Mouse (Mus musculus): Measurements from ENCODE around the gene Otop1. TPM values are rescaled to one million over a fixed set of nuclear protein-coding genes. Genes with fewer than 3 reads are reported as not detected.
A peak's percentile ranks its signal among the peaks of the same experiment; 100 is the strongest.

The Otop1 gene
- total RNA-seq, 4 experiments from 2014 or later = 0.12 to 0.28 (median 0.18) TPM

- DNase-seq (ENCODE audit: low spot score) = no peak
Observed at GRCm38 (mm10) chr5:38301761-38302411, 26.1 kb downstream of the Otop1 start.

- DNase-seq (ENCODE audit: low spot score) = no peak
Observed at GRCm38 (mm10) chr5:38302651-38303050, 26.9 kb downstream of the Otop1 start.

GRCm38 (mm10) chr5:38305241-38305640, 29.5 kb downstream of the Otop1 start:
- DNase-seq (ENCODE audit: low spot score) = no peak

- DNase-seq (ENCODE audit: low spot score) = peak; percentile 83
Observed at GRCm38 (mm10) chr5:38307255-38308101, 31.7 kb downstream of the Otop1 start.

- DNase-seq (ENCODE audit: low spot score) = peak; percentile 50
Observed at GRCm38 (mm10) chr5:38308873-38309272, 33.1 kb downstream of the Otop1 start.

GRCm38 (mm10) chr5:38309795-38310194, 34.0 kb downstream of the Otop1 start:
- DNase-seq (ENCODE audit: low spot score) = no peak

GRCm38 (mm10) chr5:38318966-38319786, 43.4 kb downstream of the Otop1 start, which contains the start of gene Drd5:
Gene Drd5, plus strand, starts transcription at chr5:38319367.
- DNase-seq (ENCODE audit: low spot score) = no peak

GRCm38 (mm10) chr5:38333381-38333780, 57.6 kb downstream of the Otop1 start:
- DNase-seq (ENCODE audit: low spot score) = no peak

GRCm38 (mm10) chr5:38334582-38334981, 58.8 kb downstream of the Otop1 start:
- no peak for DNase-seq (ENCODE audit: low spot score)

- no peak for DNase-seq (ENCODE audit: low spot score)
Observed at GRCm38 (mm10) chr5:38343101-38343500, 67.3 kb downstream of the Otop1 start.

GRCm38 (mm10) chr5:38346646-38347432, 71.1 kb downstream of the Otop1 start:
- DNase-seq (ENCODE audit: low spot score) = no peak

- no peak for DNase-seq (ENCODE audit: low spot score)
Observed at GRCm38 (mm10) chr5:38350351-38350929, 74.7 kb downstream of the Otop1 start.

Other genes starting within 250 kb of the Otop1 start
- 10 to 100 TPM; 14.1 to 17.5 (median 14.4) TPM for gene Stx18, start 237.2 kb upstream of the Otop1 start, total RNA-seq (2022)
- gene Nsg1, start 116.1 kb upstream of the Otop1 start, total RNA-seq (2022) = 1 to 10 TPM; 7.0 to 9.4 (median 8.0) TPM
- gene Zbtb49, start 55.5 kb upstream of the Otop1 start, total RNA-seq (2022) = 1 to 10 TPM; 2.7 to 4.8 (median 3.1) TPM
- 10 to 100 TPM; 16.0 to 20.0 (median 18.9) TPM for gene Lyar, start 55.5 kb upstream of the Otop1 start, total RNA-seq (2022)
- gene Tmem128, start 15.8 kb upstream of the Otop1 start, total RNA-seq (2022) = 10 to 100 TPM in 3 of 4 experiments, 1 to 10 TPM in 1; 9.5 to 12.0 (median 11.6) TPM
- gene Drd5, start 43.4 kb downstream of the Otop1 start, total RNA-seq (2022) = not detected
- gene Slc2a9, start 227.2 kb downstream of the Otop1 start, total RNA-seq (2022) = 1 to 10 TPM in 3 of 4 experiments, under 1 TPM in 1; 0.94 to 2.1 (median 1.6) TPM